Mouse (Mus musculus): ENCODE results near the gene Slc10a7.

The Slc10a7 gene

GRCm38 (mm10) chr8:78623972-78624371 lies 114.8 kb downstream of the Slc10a7 start:
- no peak for DNase-seq (ENCODE audit: low read depth, low spot score)

GRCm38 (mm10) chr8:78624738-78625442 lies 115.7 kb downstream of the Slc10a7 start:
- no peak for DNase-seq (ENCODE audit: low read depth, low spot score)

GRCm38 (mm10) chr8:78626632-78627031 lies 117.5 kb downstream of the Slc10a7 start:
- no peak for DNase-seq (ENCODE audit: low read depth, low spot score)

- no peak for DNase-seq (ENCODE audit: low read depth, low spot score)
These were observed 118.6 kb downstream of the Slc10a7 start for GRCm38 (mm10) chr8:78627793-78628192.

- DNase-seq (ENCODE audit: low read depth, low spot score), result no peak
These were observed 121.4 kb downstream of the Slc10a7 start for GRCm38 (mm10) chr8:78630414-78631164.

GRCm38 (mm10) chr8:78633012-78633411 lies 123.9 kb downstream of the Slc10a7 start:
- DNase-seq (ENCODE audit: low read depth, low spot score), result no peak

GRCm38 (mm10) chr8:78634018-78634417 lies 124.9 kb downstream of the Slc10a7 start:
- DNase-seq (ENCODE audit: low read depth, low spot score), result no peak

GRCm38 (mm10) chr8:78634523-78635240 lies 125.5 kb downstream of the Slc10a7 start:
- no peak for DNase-seq (ENCODE audit: low read depth, low spot score)

GRCm38 (mm10) chr8:78635241-78635771 lies 126.2 kb downstream of the Slc10a7 start:
- no peak for DNase-seq (ENCODE audit: low read depth, low spot score)

GRCm38 (mm10) chr8:78641919-78642318 lies 132.8 kb downstream of the Slc10a7 start:
- DNase-seq (ENCODE audit: low read depth, low spot score), result no peak

GRCm38 (mm10) chr8:78642376-78642775 lies 133.2 kb downstream of the Slc10a7 start:
- no peak for DNase-seq (ENCODE audit: low read depth, low spot score)

GRCm38 (mm10) chr8:78647000-78647656 lies 138.0 kb downstream of the Slc10a7 start:
- no peak for DNase-seq (ENCODE audit: low read depth, low spot score)

GRCm38 (mm10) chr8:78647846-78648245 lies 138.7 kb downstream of the Slc10a7 start:
- DNase-seq (ENCODE audit: low read depth, low spot score), result no peak

- peak; percentile 40 for DNase-seq (ENCODE audit: low read depth, low spot score)
These were observed 139.8 kb downstream of the Slc10a7 start for GRCm38 (mm10) chr8:78648918-78649317.

- DNase-seq (ENCODE audit: low read depth, low spot score), result no peak
These were observed 142.5 kb downstream of the Slc10a7 start for GRCm38 (mm10) chr8:78651670-78652069.

GRCm38 (mm10) chr8:78655351-78656045 lies 146.4 kb downstream of the Slc10a7 start:
- DNase-seq (ENCODE audit: low read depth, low spot score), result no peak

GRCm38 (mm10) chr8:78656700-78657370 lies 147.7 kb downstream of the Slc10a7 start:
- DNase-seq (ENCODE audit: low read depth, low spot score), result no peak

GRCm38 (mm10) chr8:78658172-78658571 lies 149.0 kb downstream of the Slc10a7 start:
- DNase-seq (ENCODE audit: low read depth, low spot score), result no peak

GRCm38 (mm10) chr8:78659617-78660187 lies 150.6 kb downstream of the Slc10a7 start:
- DNase-seq (ENCODE audit: low read depth, low spot score), result no peak

- no peak for DNase-seq (ENCODE audit: low read depth, low spot score)
These were observed 155.3 kb downstream of the Slc10a7 start for GRCm38 (mm10) chr8:78664306-78664940.

Data from forelimb bud, embryonic 11.5 days (tissue).